Mouse (Mus musculus): Measurements from ENCODE around the gene Bex1. TPM values are rescaled to one million over a fixed set of nuclear protein-coding genes. Genes with fewer than 3 reads are reported as not detected.

Gene Bex1
- under 1 TPM; 0.31 to 0.83 TPM for polyA plus RNA-seq (2017; shearing (Covaris generic))

DNA sequence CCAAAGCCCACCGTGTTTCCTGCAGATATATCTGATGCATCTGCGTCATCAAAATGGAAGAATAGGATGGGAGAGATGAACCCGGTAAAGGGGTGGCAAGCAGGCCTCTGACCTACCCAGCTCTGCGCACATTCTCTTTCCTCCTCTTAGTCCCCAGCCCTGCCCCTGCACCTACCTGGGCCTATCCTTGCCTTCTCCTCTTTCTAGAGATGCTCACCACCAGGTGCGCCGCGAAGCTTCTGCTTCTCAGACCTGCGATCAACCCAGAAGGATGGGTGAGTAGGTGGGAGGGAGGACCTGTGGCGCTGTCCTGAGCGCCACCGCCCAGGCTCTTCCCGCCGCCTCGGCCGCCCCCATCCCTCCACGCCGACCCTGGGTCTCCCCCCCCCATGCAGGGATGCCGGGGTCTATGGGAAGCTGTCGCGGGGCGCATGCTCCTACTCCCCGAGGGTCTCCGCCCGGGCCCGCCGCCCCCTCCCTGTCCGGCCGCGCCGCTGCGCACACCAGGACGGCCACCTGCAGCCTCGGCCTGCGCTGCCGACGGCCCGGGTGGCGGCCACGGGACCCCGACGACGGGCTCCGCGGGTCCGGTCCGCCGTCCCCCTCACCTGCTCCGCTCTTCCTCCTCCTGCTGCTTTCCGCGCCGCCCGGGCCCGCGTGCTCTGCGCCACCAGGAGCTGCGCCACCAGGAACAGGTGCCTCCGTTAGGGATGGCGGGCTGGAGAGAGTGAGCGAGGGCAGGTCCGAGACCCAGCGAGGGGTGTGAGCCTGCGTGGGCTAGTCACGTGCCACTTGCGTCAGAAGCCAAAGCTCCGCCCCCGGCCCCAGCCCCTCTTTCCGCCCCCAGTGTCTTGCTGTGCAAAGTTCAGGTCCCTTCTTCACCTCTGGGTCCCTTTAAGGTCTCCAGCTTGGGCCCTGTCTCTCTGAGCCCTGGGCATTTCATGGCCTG lies at the start of gene Bex1, which contains the start of gene Tceal7:
Gene Bex1 (minus strand): TSS at position 785 of the 949 bp plus-strand sequence.
Gene Tceal7 (plus strand): TSS at position 51 of the 949 bp plus-strand sequence.

GRCm38 (mm10) chrX:136244574-136245229 lies 29.4 kb upstream of the Bex1 start, which contains the start of gene Tceal9:
Gene Tceal9, plus strand, starts transcription at chrX:136245079.

DNA sequence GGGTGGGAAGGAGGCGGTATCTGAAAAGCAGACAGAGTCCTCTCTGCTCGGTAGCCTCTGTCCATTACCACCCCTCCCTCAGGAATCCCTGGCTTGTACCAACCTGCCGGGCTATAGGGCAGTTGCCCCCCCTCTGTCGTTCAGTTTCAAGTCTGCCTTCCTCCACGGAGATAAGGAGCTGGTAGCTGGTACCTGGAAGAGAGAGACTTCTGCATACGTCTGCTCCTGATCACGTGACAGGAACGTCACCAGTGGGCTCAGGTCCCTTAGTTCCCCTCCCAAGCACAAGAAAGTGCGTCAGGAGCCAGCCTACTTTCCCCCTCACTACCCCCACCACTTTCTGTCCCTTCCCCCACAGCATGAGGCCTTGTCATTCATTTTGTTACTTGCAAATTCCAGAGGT lies 11.6 kb downstream of the Bex1 start, which contains the start of gene Tceal5:
Gene Tceal5 (minus strand): TSS at position 213 of the 403 bp plus-strand sequence.

GRCm38 (mm10) chrX:136172118-136172551 lies 43.2 kb downstream of the Bex1 start, which contains the start of gene Tceal8:
Gene Tceal8, minus strand, starts transcription at chrX:136172342.

Other genes starting within 250 kb of the Bex1 start
- gene Arxes2, start 221.7 kb downstream of the Bex1 start, polyA plus RNA-seq (2017; shearing (Covaris generic)), result 10 to 100 TPM in 1 of 2 experiments, 1 to 10 TPM in 1; 9.7 to 10.9 TPM
- under 1 TPM in 1 of 2 experiments, not detected in 1; 0.36 TPM for gene Arxes1, start 182.1 kb downstream of the Bex1 start, polyA plus RNA-seq (2017; shearing (Covaris generic))
- gene Bex2, start 147.3 kb downstream of the Bex1 start, polyA plus RNA-seq (2017; shearing (Covaris generic)), result 1 to 10 TPM; 1.7 to 5.2 TPM
- not detected for gene Nxf3, start 130.3 kb downstream of the Bex1 start, polyA plus RNA-seq (2017; shearing (Covaris generic))
- under 1 TPM in 1 of 2 experiments, not detected in 1; 0.49 TPM for gene Bex4, start 76.5 kb downstream of the Bex1 start, polyA plus RNA-seq (2017; shearing (Covaris generic))
- 1 to 10 TPM in 1 of 2 experiments, under 1 TPM in 1; 0.45 to 1.3 TPM for gene Tceal8, start 43.2 kb downstream of the Bex1 start, polyA plus RNA-seq (2017; shearing (Covaris generic))
- under 1 TPM; 0.39 to 0.48 TPM for gene Tceal5, start 11.6 kb downstream of the Bex1 start, polyA plus RNA-seq (2017; shearing (Covaris generic))
- not detected for gene Tceal7, start 734 bp downstream of the Bex1 start, polyA plus RNA-seq (2017; shearing (Covaris generic))
- 10 to 100 TPM; 29.8 to 45.6 TPM for gene Tceal9, start 29.6 kb upstream of the Bex1 start, polyA plus RNA-seq (2017; shearing (Covaris generic))
- gene Bex3, start 54.7 kb upstream of the Bex1 start, polyA plus RNA-seq (2017; shearing (Covaris generic)), result 10 to 100 TPM; 82.4 to 89.9 TPM

Data from inflammation-experienced regulatory T-cells (primary cell).